Mouse (Mus musculus) midbrain, postnatal 0 days (tissue): Measurements from ENCODE around the gene Gdpd5. TPM values are rescaled to one million over a fixed set of nuclear protein-coding genes. Genes with fewer than 3 reads are reported as not detected.
"Not testable (repeated sequence)": the region's sequence is repeated elsewhere in the genome, so short reads cannot be mapped to it uniquely, and the experiment has no call there.

Source experiments
- ATAC-seq: fragments of 200-750 bp; cut with Nextera tagmentation; 2 replicates; pipeline ENCODE4 v1.8.0; 2017; ENCODE audit warnings: moderate number of reproducible peaks, mild to moderate bottlenecking, moderate TSS enrichment, moderate library complexity; ENCODE audit not compliant: low FRiP score
- DNase-seq: peaks from one replicate; pipeline ENCODE4 v3.0.0-alpha.2; 2015; ENCODE audit warnings: low spot score
- H3K27ac ChIP-seq: fragments of 300-500 bp; sonication (generic); 2 replicates; pipeline ENCODE4 v1.5.1; 2014; ENCODE audit warnings: low read depth, mild to moderate bottlenecking, low read length, mixed read lengths
- H3K27me3 ChIP-seq: fragments of 300-500 bp; sonication (generic); 2 replicates; pipeline ENCODE4 v1.6.1; 2014; ENCODE audit warnings: low read length, control low read depth, mixed read lengths; ENCODE audit not compliant: insufficient read depth
- H3K36me3 ChIP-seq: fragments of 300-500 bp; sonication (generic); 2 replicates; pipeline ENCODE4 v1.6.1; 2014; ENCODE audit warnings: low read length, control low read depth, mixed read lengths; ENCODE audit not compliant: insufficient read depth
- H3K4me1 ChIP-seq: fragments of 300-500 bp; sonication (generic); 2 replicates; pipeline ENCODE4 v1.6.1; 2014; ENCODE audit warnings: mild to moderate bottlenecking, control low read depth, antibody characterized with exemption, low read length, mixed read lengths; ENCODE audit not compliant: insufficient read depth
- H3K4me2 ChIP-seq: fragments of 300-500 bp; sonication (generic); 2 replicates; pipeline ENCODE4 v1.6.1; 2014; ENCODE audit warnings: low read depth, mild to moderate bottlenecking, low read length, mixed read lengths; ENCODE audit not compliant: poor library complexity, severe bottlenecking
- H3K4me3 ChIP-seq: fragments of 300-500 bp; sonication (generic); 2 replicates; pipeline ENCODE4 v1.5.1; 2014; ENCODE audit warnings: low read depth, mild to moderate bottlenecking, low read length, moderate library complexity
- H3K9ac ChIP-seq: fragments of 300-500 bp; sonication (generic); replicated peaks from 2 replicates; pipeline ENCODE4 v1.6.1; 2014; ENCODE audit warnings: mild to moderate bottlenecking, low read length, moderate library complexity, mixed read lengths; ENCODE audit not compliant: poor library complexity, severe bottlenecking
- H3K9me3 ChIP-seq: fragments of 300-500 bp; sonication (generic); 2 replicates; pipeline ENCODE4 v1.6.1; 2016; ENCODE audit warnings: low read length, control low read depth
- CTCF ChIP-seq: IDR thresholded peaks from 2 replicates; pipeline ENCODE4 v1.5.1; 2016; ENCODE audit warnings: antibody characterized with exemption, mild to moderate bottlenecking
- WGBS: fragments of 180-500 bp; shearing (Covaris S2); extraction: QIAGEN DNeasy Blood & Tissue Kit; methylation state at CpG from one replicate; pipeline ENCODE4 v1.1.7; 2014; 5-methylcytosine and 5-hydroxymethylcytosine counted together
- polyA plus RNA-seq: library from polyadenylated mRNA; unstranded; fragments of >200 nt; fragmentation: Nextera tagmentation; extraction: Ambion mirVana; gene quantifications from 2 replicates; pipeline ENCODE4 v1.2.1, GENCODE M21; 2015
- total RNA-seq: library from RNA; depleted of rRNA; stranded (reverse); fragments of >200 nt; gene quantifications from 2 replicates; pipeline ENCODE4 v1.2.3, GENCODE M21; 2014

Gdpd5 gene
- total and polyA plus RNA-seq, 2 experiments from 2014 or later = 25.9 to 44.6 TPM

- Histone ChIP-seq H3K27me3 (no peaks in the 10 kb centered on the region), H3K9ac (no peak overlapping the region; the same call in 1 of the 2 replicates), H3K9me3 (no peaks in the 10 kb centered on the region), H3K4me2 (no peak overlapping the region), H3K36me3 (no peaks in the 10 kb centered on the region), H3K4me3 (no peak overlapping the region), H3K4me1 (0 out of 2 replicates have a peak, but pooled peaks cover 1% of the 10 kb centered on the region), H3K27ac (no peak overlapping the region)
- ATAC-seq (no peak), DNase-seq (peak; percentile 89)
- TF ChIP-seq CTCF = peak; percentile 97
- WGBS = 0% methylated on average over 5 of the region's 5 CpGs
These were observed 16.1 kb upstream of the Gdpd5 start for GRCm38 (mm10) chr7:99365069-99365468.

- no peak for DNase-seq
- no peak for TF ChIP-seq CTCF
- 76% methylated on average over 6 of the region's 6 CpGs for WGBS
- H3K27ac ChIP-seq = no peak overlapping the region
- H3K4me1 ChIP-seq = no peaks in the 10 kb centered on the region
- no peaks in the 10 kb centered on the region for H3K36me3 ChIP-seq
- H3K4me3 ChIP-seq = no peak overlapping the region
- no peaks in the 10 kb centered on the region for H3K9me3 ChIP-seq
- no peak overlapping the region for H3K9ac ChIP-seq
- H3K27me3 ChIP-seq = no peaks in the 10 kb centered on the region
- ATAC-seq = no peak
- no peak overlapping the region for H3K4me2 ChIP-seq
These were observed 14.5 kb upstream of the Gdpd5 start for GRCm38 (mm10) chr7:99366716-99367115.

DNA sequence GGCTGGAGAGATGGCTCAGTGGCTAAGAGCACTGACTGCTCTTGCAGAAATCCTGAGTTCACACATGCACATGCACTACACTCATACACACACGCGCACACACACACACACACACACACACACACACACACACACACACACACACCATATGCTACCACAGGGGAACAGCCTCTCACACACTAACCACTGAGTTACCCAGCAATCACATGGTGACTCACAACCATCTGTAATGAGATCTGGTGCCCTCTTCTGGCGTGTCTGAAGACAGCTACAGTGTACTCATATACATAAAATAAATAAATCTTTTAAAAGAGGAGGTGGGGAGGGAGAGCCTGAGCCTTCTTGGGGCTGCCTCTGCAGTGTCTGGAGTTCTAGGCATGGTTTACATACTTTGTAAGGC, 6.9 kb upstream of the Gdpd5 start:
- not testable (repeated sequence) for H3K4me3 ChIP-seq, H3K36me3 ChIP-seq, ATAC-seq, H3K27me3 ChIP-seq, H3K9ac ChIP-seq, H3K4me2 ChIP-seq, H3K27ac ChIP-seq, H3K4me1 ChIP-seq, DNase-seq, H3K9me3 ChIP-seq
- peak; percentile 54 for TF ChIP-seq CTCF
- 49% methylated on average over 3 of the region's 3 CpGs for WGBS

DNA sequence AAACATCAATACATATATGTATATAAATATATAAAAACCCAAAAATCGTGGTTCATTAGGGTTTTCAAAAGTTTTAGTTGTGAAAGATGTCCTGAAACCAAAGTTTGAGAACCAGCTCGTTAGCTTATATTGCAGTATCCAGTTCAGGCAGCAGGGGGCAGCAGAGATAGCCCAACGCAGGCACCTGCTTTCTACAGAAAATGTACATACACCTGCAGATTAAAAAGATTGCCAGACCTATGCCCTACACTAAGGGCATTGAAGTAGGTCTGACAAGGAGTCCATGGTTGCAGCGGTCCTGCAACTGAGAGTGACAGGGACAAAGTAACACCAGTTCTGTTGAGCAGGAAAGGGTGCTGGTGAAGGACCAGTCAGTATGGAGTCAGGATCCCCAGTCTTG, 5.8 kb upstream of the Gdpd5 start:
- no peak overlapping the region for H3K9ac ChIP-seq
- no peak overlapping the region for H3K27ac ChIP-seq
- H3K9me3 ChIP-seq = no peaks in the 10 kb centered on the region
- WGBS = 6% methylated on average over 4 of the region's 4 CpGs
- no peaks in the 10 kb centered on the region for H3K27me3 ChIP-seq
- no peak for ATAC-seq
- TF ChIP-seq CTCF = peak; percentile 95
- H3K36me3 ChIP-seq = no peaks in the 10 kb centered on the region
- peak; percentile 71 for DNase-seq
- no peak overlapping the region for H3K4me2 ChIP-seq
- no peaks in the 10 kb centered on the region for H3K4me1 ChIP-seq
- H3K4me3 ChIP-seq = no peak overlapping the region

- H3K4me2 ChIP-seq = no peak overlapping the region
- H3K27ac ChIP-seq = no peak overlapping the region
- H3K27me3 ChIP-seq = no peaks in the 10 kb centered on the region
- no peak for DNase-seq
- no peaks in the 10 kb centered on the region for H3K36me3 ChIP-seq
- no peak overlapping the region for H3K4me3 ChIP-seq
- WGBS = 74% methylated on average over 8 of the region's 8 CpGs
- no peaks in the 10 kb centered on the region for H3K9me3 ChIP-seq
- peaks cover 9% of the 10 kb centered on the region; the same call in 1 of the 2 replicates for H3K4me1 ChIP-seq
- ATAC-seq = no peak
- no peak for TF ChIP-seq CTCF
- H3K9ac ChIP-seq = no peak overlapping the region
These were observed 2.3 kb upstream of the Gdpd5 start for GRCm38 (mm10) chr7:99378870-99379269.

- Histone ChIP-seq H3K27ac (peak overlapping the region; percentile 97), H3K36me3 (no peaks in the 10 kb centered on the region), H3K4me3 (peak overlapping the region; percentile 45), H3K4me2 (peak overlapping the region; percentile 88), H3K27me3 (no peaks in the 10 kb centered on the region), H3K9ac (peak overlapping the region; percentile 70), H3K9me3 (no peaks in the 10 kb centered on the region), H3K4me1 (peaks cover 20% of the 10 kb centered on the region; the same call in 1 of the 2 replicates)
- TF ChIP-seq CTCF = peak; percentile 82
- ATAC-seq (peak; percentile 67), DNase-seq (peak; percentile 86)
- under 1% methylated on average over 24 of the region's 24 CpGs for WGBS
These were observed 562 bp upstream of the Gdpd5 start for GRCm38 (mm10) chr7:99380491-99381213.
